ENCODE assay signal across 14 mouse cellular contexts in the genomic region with DNA sequence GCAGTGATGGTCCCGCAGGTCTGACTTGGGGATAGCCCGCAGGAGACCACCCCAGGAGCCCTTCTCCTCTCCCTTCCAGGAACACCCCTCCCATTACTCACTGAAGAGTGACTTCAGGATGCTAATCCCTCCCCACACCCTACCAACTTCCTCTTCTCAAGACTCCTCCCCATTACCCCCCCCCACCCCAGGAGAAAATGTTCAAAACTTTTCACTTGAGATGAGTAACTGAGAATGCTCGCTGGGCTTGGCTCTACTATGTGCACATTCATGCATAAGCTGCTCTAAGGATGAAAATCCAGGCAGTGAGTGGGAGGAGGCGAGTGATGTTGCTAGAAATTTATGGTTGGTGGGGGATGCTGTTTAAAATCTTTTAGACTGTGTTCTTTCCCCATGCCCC. TPM values are rescaled to one million over a fixed set of nuclear protein-coding genes. Genes with fewer than 3 reads are reported as not detected.
DNase-seq lines count a peak whose midpoint lies in the region; ATAC-seq and TF ChIP-seq lines count a peak whose summit lies in the region.
"Had no signal": no experiment of that assay in that cellular context is flagged by ENCODE, and none has a peak within 500 bp of the region (broad histone marks: within the 10 kb centered on the region; RNA-seq: fewer than 3 reads in every experiment).

No protein-coding gene starts in this region.

- no peak for ATAC-seq in kidney, postnatal 0 days (replicated peaks; ENCODE audit: low FRiP score, low read depth)
- ATAC-seq in granulocyte monocyte progenitor cell, adult 5-6 weeks (replicated peaks; ENCODE audit: poor library complexity, severe bottlenecking) = peak; percentile 50

- 46% methylated on average over 4 of the region's 4 CpGs for WGBS in kidney, postnatal 0 days

- no peaks in the 10 kb centered on the region for H3K36me3 ChIP-seq in kidney, postnatal 0 days (ENCODE audit: insufficient read depth, low read length)
- H3K36me3 ChIP-seq in E14TG2a.4 (ENCODE audit: insufficient read depth, low read length) = no peaks in the 10 kb centered on the region
- H3K36me3 ChIP-seq in splenic B cell, adult 2 months (ENCODE audit: control insufficient read depth, insufficient read depth, low read length, poor library complexity, severe bottlenecking) = no peaks in the 10 kb centered on the region
- H3K36me3 ChIP-seq: forebrain, embryonic 12.5 days; heart, embryonic 15.5 days; limb, embryonic 15.5 days had no signal

- no peaks in the 10 kb centered on the region for H3K9me3 ChIP-seq in kidney, postnatal 0 days (replicated peaks; ENCODE audit: low read length)
- H3K9me3 ChIP-seq in E14TG2a.4 (ENCODE audit: low read length) = no peaks in the 10 kb centered on the region
- H3K9me3 ChIP-seq: forebrain, embryonic 12.5 days; heart, embryonic 15.5 days; limb, embryonic 15.5 days had no signal

- H3K4me1 ChIP-seq in kidney, postnatal 0 days (replicated peaks; ENCODE audit: insufficient read depth, low read length) = peaks cover 8% of the 10 kb centered on the region
- peaks cover 53% of the 10 kb centered on the region for H3K4me1 ChIP-seq in E14TG2a.4 (replicated peaks; ENCODE audit: low read depth, low read length)

- H3K4me2 ChIP-seq in kidney, postnatal 0 days (ENCODE audit: low read length) = no peak overlapping the region

- no peaks in the 10 kb centered on the region for H3K27me3 ChIP-seq in kidney, postnatal 0 days (ENCODE audit: insufficient read depth, low read length)
- H3K27me3 ChIP-seq in E14TG2a.4 (ENCODE audit: insufficient read depth, low read length) = peaks cover 37% of the 10 kb centered on the region
- H3K27me3 ChIP-seq in splenic B cell, adult 2 months (ENCODE audit: control insufficient read depth, insufficient read depth, low read length, poor library complexity, severe bottlenecking) = no peaks in the 10 kb centered on the region
- H3K27me3 ChIP-seq: heart, embryonic 15.5 days; limb, embryonic 15.5 days had no signal

- no peak overlapping the region for H3K4me3 ChIP-seq in kidney, postnatal 0 days (replicated peaks; ENCODE audit: low read depth, low read length)
- H3K4me3 ChIP-seq in E14TG2a.4 (replicated peaks; ENCODE audit: low read length) = peak overlapping the region; percentile 74; the same call in 1 of the 2 replicates

- no peak for TF ChIP-seq CTCF in kidney, postnatal 0 days (IDR thresholded peaks at IDR 0.05; ENCODE audit: low read depth)
- TF ChIP-seq CTCF in E14TG2a.4 (conservative IDR thresholded peaks at IDR 0.05; ENCODE audit: low read length) = no peak

- H3K27ac ChIP-seq in kidney, postnatal 0 days = no peak overlapping the region
- H3K27ac ChIP-seq: forebrain, embryonic 12.5 days; heart, embryonic 15.5 days had no signal

- no peak overlapping the region for H3K9ac ChIP-seq in kidney, postnatal 0 days (ENCODE audit: low read depth, low read length)
- H3K9ac ChIP-seq: limb, embryonic 15.5 days had no signal

- DNase-seq in kidney, postnatal 0 days (ENCODE audit: low spot score) = peak; percentile 35
- no peak for DNase-seq in kidney, postnatal 14 days
- DNase-seq in splenic B cell, adult 2 months (ENCODE audit: low read depth, low spot score) = peak; percentile 55
- DNase-seq in adrenal gland, postnatal 4 days (ENCODE audit: low spot score in 2 of 2) = no peak
- no peak for DNase-seq in cerebellum, adult 9-10 months
- DNase-seq in MN1 (ENCODE audit: low spot score) = no peak

RNA-seq across cellular contexts. Expression of a gene that starts 0.6 kb away (rescaled TPM):
- polyA plus RNA-seq in kidney, postnatal 0 days (2015; fragmentation: Nextera tagmentation; extraction: Ambion mirVana) = 395 and 525 TPM in 2 replicates
- 3.6 and 13.4 TPM in 2 replicates for total RNA-seq in granulocyte monocyte progenitor cell, adult 5-6 weeks (2014; fragmentation: Nextera tagmentation)
- total RNA-seq in granulocyte monocyte progenitor cell, adult 5-6 weeks (2017) = 13.0 and 18.6 TPM in 2 replicates
- total RNA-seq in adrenal gland, postnatal 4 days (2021) = 10 to 100 TPM; 71.7 to 72.5 TPM

RNA-seq across cellular contexts. Expression of a gene that starts 3.7 kb away (rescaled TPM):
- 0.77 and 1.4 TPM in 2 replicates for polyA plus RNA-seq in kidney, postnatal 0 days (2015; fragmentation: Nextera tagmentation; extraction: Ambion mirVana)
- total RNA-seq in granulocyte monocyte progenitor cell, adult 5-6 weeks (2014; fragmentation: Nextera tagmentation) = not detected in 2 replicates
- not detected in 2 replicates for total RNA-seq in granulocyte monocyte progenitor cell, adult 5-6 weeks (2017)
- not detected for total RNA-seq in adrenal gland, postnatal 4 days (2021)
- total RNA-seq: gastrocnemius, postnatal 14 days had no signal
- polyA plus RNA-seq: forebrain, embryonic 12.5 days; heart, embryonic 15.5 days; limb, embryonic 15.5 days had no signal

RNA-seq across cellular contexts. Expression of a gene that starts 8.5 kb away (rescaled TPM):
- 11.5 and 18.3 TPM in 2 replicates for polyA plus RNA-seq in kidney, postnatal 0 days (2015; fragmentation: Nextera tagmentation; extraction: Ambion mirVana)
- 20.4 and 46.6 TPM in 2 replicates for total RNA-seq in granulocyte monocyte progenitor cell, adult 5-6 weeks (2014; fragmentation: Nextera tagmentation)
- 21.0 and 41.8 TPM in 2 replicates for total RNA-seq in granulocyte monocyte progenitor cell, adult 5-6 weeks (2017)
- 10 to 100 TPM; 11.4 to 14.7 TPM for total RNA-seq in adrenal gland, postnatal 4 days (2021)

RNA-seq across cellular contexts. Expression of a gene that starts 10.4 kb away (rescaled TPM):
- polyA plus RNA-seq in kidney, postnatal 0 days (2015; fragmentation: Nextera tagmentation; extraction: Ambion mirVana) = not detected in 2 replicates
- total RNA-seq in granulocyte monocyte progenitor cell, adult 5-6 weeks (2014; fragmentation: Nextera tagmentation) = not detected in 2 replicates
- total RNA-seq in granulocyte monocyte progenitor cell, adult 5-6 weeks (2017) = not detected in 2 replicates
- total RNA-seq in adrenal gland, postnatal 4 days (2021) = not detected
- total RNA-seq: gastrocnemius, postnatal 14 days; left cerebral cortex, adult 8-10 months had no signal
- polyA plus RNA-seq: forebrain, embryonic 12.5 days; heart, embryonic 15.5 days; intestine, embryonic 14.5 days; limb, embryonic 15.5 days had no signal

RNA-seq across cellular contexts. Expression of a gene that starts 22.0 kb away (rescaled TPM):
- not detected in 2 replicates for polyA plus RNA-seq in kidney, postnatal 0 days (2015; fragmentation: Nextera tagmentation; extraction: Ambion mirVana)
- not detected in 2 replicates for total RNA-seq in granulocyte monocyte progenitor cell, adult 5-6 weeks (2014; fragmentation: Nextera tagmentation)
- total RNA-seq in granulocyte monocyte progenitor cell, adult 5-6 weeks (2017) = not detected in 2 replicates
- total RNA-seq in adrenal gland, postnatal 4 days (2021) = not detected
- total RNA-seq: gastrocnemius, postnatal 14 days; left cerebral cortex, adult 8-10 months had no signal
- polyA plus RNA-seq: forebrain, embryonic 12.5 days; heart, embryonic 15.5 days; intestine, embryonic 14.5 days; limb, embryonic 15.5 days had no signal

Comparison
In these comparisons a context has a peak if more than half of its experiments do, and no peak if none do; other contexts are left out.
1. DNase-seq: peak in kidney, postnatal 0 days (single experiment) and splenic B cell, adult 2 months (single experiment); none in kidney, postnatal 14 days (single experiment), adrenal gland, postnatal 4 days (0 of 2), cerebellum, adult 9-10 months (single experiment) and MN1 (single experiment).